Mouse (Mus musculus) R1 (cell line): ENCODE measurements at regions not wholly inside any gene's neighbourhood (a gene's known extent, or its start where the extent isn't known, plus 50 kb on each side); places are given as distances from the start of the nearest gene placed in this dataset.

Experiments
- DNase-seq: peaks from one replicate; pipeline ENCODE4 v3.0.0-alpha.2; 2018; ENCODE audit warnings: low read depth, low spot score

- DNase-seq, result no peak
These were observed 96.1 kb upstream of the Egr2 start for GRCm38 (mm10) chr10:67439042-67439635.

DNA sequence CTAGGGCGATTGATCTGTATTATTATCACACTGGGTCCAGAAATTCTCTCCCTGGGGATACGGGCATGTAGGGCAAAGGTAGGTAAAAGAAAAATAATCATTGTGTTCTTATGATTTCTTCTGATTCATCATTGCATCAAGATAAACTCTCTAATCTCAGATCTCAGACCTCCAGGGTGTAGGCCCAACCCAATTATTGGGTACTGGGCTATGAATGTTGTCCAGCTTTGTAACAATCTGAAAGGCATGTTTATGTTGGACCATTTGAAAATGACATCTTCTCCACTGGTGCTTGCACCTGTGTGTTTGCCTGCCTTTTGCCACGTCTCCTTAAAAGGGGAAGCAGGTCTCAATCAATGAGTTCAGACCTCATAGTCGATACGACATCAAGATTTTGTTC, 95.4 kb upstream of the Egr2 start:
- no peak for DNase-seq

DNA sequence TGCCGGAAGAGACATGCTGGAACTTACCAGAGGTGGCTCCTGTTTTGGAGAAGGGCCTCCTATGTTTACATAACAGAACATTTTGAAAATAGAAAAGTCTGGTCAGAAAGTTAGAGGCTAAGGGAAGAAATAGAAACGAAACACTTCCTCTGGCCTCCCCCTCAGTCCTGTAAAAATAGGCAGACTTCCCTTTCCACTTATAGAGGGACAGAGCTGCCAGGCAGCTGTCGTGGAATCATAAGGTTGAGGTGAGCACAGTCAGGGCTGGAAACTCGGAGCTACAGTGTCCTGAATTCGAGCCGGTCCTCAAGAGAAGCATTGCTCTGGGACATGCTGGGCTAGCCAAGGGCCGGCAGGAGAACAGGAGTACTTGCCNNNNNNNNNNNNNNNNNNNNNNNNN, 94.0 kb upstream of the Egr2 start:
- no peak for DNase-seq

GRCm38 (mm10) chr10:67448875-67449274, 86.4 kb upstream of the Egr2 start:
- DNase-seq, result no peak

- no peak for DNase-seq
These were observed 81.1 kb upstream of the Egr2 start for GRCm38 (mm10) chr10:67454149-67454548.

DNA sequence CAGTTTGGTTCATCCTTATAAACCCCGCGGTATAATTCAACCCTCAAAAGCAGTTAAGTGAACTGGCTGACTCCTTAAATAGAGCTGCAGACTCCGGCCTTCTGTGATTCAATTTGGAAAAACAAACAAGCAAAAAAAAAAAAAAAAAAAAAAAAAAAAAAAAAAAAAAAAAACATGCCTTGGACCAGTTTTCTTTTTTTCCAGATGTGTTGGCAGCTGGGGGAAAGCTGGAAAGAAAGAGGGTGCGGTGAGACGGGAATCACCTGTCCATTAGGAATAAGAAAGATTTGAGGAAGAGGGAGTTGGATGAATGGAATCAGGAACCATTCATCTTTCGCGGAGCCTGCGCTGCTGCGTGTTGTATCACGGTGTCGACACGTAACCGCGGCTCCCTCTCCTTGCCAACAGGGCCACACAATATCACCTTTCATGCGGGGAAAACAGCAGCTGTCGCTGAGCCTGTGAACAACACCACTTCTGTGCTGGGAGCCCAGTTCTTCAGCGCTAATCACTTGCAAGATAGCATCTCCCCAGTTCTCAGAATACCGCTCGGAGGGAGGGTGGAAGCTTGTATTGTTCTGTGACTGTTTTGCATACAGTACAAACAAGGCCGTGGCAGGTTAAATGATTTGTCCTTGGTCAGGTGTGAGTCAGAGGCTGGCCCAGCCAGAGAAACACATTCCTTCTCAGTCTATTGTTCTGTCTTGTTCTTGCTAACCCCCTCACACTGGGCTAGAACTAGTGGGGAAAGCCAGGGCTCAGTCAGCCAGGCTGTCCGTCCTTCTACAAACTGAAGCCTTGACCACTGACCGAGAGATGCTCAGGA, 76.6 kb upstream of the Egr2 start:
- peak; percentile 93 for DNase-seq

GRCm38 (mm10) chr10:67461321-67461720, 74.0 kb upstream of the Egr2 start:
- no peak for DNase-seq

GRCm38 (mm10) chr10:67461862-67462261, 73.4 kb upstream of the Egr2 start:
- DNase-seq, result peak; percentile 62

- no peak for DNase-seq
These were observed 66.6 kb upstream of the Egr2 start for GRCm38 (mm10) chr10:67468724-67469123.

DNA sequence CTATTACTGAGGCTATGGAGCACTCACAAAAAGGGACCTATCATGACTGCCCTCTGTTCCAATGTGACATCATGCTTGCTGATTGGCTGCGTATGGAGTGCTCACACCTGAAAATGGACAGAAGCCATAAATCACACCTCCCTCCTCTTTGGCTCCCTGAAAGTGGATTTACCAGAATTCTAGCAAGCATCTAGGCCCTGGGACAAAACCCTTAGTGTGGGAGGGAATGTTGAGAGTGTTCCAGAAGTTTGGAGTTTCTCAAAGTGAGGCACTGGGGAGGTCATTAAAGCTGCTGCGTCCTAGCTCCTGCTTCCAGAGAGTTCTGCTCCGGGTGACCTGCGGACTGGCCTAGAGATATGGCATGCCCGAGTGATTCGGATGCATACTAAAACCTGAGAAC, 62.3 kb upstream of the Egr2 start:
- DNase-seq, result no peak

DNA sequence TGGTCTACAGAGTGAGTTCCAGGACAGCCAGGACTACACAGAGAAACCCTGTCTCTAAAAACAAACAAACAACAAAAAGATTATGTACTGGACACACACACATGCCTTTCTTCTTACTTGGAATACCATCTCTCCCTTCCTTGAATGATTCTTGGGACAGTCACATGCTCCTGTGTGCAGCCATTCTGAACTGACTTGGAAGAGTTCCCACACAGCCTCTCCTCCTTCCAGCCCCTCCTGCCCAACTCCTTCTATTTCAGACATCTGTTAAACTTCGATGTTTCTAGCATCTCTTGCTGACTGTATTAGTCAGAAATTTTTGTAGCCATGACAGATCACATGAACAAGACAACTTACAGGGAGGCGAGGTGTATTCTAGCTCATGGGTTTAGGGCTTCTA, 60.9 kb upstream of the Egr2 start:
- no peak for DNase-seq

DNA sequence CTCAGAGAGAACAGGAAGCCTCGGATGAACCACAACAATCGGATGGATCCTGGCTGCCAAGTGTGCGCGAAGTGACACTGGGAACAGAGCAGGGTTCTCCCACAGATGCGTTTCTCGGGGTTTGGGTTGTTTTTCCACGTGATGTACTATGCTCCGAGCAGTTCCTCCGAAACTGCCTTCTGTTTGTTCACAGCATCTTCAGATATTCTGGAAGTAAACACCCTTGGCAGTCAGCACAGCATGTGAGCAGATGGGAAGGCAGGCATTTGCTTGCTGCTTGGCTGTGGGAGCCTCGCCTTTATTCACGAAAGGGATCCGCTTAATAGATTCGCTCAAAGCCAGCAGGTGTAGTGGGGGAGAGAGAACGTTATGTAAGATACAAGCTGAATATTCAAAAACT, 53.0 kb upstream of the Egr2 start:
- DNase-seq, result peak; percentile 29

DNA sequence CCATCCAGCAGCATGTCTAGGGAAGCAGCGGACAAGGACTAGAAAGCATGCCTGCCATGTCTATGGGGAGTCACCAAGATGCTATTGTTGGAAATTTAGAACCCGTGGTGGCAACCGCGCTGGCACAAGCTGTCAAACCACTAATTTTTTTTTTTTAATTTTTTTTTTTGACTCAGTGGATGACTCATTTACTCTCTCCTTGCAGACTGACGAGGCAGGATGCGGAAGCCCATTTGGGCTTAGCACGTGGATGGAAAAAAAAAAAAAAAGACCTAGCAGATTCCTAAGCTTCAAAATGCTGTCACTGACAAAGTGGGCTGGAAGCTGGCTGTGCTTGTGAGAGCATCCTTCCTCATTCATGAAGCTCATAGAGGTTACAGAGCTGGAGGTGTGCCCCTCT, 51.9 kb upstream of the Egr2 start:
- DNase-seq, result no peak

GRCm38 (mm10) chr10:67484091-67484745, 51.1 kb upstream of the Egr2 start:
- DNase-seq, result no peak
